Mouse (Mus musculus): ENCODE measurements around the gene Galnt12.
"Not testable (repeated sequence)": the region's sequence is repeated elsewhere in the genome, so short reads cannot be mapped to it uniquely, and the experiment has no call there.

The Galnt12 gene

DNA sequence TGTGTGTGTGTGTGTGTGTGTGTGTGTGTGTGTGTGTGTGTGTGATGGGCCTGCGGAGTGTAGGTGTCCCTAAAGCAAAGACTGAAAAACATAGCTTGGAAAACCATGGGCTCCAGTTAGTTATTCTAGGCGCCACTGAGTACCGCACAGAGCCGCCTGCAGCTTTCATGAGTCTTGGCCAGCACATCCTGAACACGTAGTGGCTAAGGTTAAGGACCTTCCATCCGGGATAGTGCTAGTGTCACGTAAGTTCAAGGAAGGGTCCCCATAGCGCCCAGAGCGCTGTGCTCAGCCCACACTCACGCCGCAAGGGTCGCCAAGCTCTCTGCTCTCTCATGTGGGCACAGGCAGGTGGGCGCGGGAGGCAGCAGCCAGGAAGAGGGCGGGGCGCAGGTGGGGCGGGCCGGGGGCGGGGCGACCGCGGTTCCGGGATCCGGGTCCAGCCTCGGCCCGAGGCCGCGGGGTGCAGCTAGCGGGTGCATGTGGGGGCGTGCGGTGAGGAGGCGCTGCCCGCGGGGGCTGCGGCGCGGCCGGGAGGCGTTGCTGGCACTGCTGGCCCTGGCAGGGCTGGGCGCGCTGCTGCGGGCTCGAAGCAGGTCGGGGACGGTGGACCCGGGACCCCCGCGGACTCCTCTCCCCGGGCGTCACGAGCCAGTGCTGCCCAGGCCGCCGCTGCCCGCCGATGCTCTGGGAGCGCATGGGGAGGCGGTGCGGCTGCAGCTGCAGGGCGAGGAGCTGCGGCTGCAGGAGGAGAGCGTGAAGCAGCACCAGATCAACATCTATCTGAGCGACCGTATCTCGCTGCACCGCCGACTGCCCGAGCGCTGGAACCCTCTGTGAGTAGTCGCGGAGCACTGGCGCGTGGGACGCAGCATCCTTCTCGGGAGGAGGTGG is at the start of gene Galnt12:
TSS of gene Galnt12 (plus strand) at position 417 of the 894 bp plus-strand sequence.
- DNase-seq, result peak; percentile 61 to 72

DNA sequence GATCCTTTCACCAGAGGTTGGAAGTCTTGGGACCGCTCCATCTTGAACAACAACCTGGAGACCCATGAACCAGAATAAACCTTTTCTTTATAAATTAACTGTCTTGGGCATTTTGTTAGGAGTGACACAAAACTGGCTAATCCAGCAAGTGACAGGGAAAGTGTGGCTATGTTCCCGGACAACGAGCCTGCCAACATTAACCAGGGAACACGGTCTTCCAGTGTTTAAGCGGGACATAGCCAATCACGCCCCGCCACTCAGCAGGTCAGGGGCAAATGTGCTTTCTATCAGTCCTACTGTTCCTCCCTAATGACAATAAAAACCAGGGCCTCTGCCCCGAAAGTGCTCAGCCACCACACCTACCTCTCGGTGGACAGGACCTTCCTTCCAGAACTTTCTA is 47.8 kb upstream of the Galnt12 start:
- no peak for DNase-seq

DNA sequence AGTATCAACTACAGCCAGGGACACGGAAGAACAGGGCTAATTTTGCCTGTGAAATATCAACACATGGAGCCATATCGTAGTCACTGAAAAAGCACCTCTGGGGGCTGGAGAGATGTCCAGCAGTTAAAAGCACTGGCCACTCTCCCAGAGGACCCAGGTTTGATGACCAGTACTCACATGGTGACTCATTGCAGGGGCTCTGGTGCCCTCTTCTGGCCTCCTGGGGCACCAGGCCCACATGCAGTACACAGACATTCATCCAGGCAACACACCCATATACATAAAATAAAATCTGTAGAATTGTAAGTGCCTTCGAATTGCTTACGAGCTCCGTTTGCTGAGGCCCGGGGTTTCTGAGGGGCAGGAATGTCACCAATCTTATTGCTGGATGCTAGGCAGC is 44.7 kb upstream of the Galnt12 start:
- peak in 1 of 2 experiments; percentile 53 for DNase-seq

DNA sequence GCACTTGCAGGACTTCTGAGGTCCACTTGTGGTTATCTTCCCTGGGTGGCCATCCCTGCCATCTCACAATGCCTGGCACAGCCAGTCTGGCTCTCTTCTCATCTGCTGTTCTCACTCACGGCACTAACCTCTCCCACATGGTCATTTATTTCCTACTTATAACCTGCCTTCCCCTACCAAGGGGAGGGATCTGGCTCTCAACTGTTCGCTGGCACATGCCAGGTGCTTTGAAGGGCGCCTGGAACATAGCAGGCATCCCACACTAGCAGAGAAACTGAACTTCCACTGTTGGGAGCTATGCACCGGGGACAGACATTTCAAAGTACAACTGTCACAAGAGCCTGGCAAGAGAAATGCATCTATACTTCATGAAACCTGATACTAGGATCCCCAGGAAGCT is 43.9 kb upstream of the Galnt12 start:
- DNase-seq, result no peak

DNA sequence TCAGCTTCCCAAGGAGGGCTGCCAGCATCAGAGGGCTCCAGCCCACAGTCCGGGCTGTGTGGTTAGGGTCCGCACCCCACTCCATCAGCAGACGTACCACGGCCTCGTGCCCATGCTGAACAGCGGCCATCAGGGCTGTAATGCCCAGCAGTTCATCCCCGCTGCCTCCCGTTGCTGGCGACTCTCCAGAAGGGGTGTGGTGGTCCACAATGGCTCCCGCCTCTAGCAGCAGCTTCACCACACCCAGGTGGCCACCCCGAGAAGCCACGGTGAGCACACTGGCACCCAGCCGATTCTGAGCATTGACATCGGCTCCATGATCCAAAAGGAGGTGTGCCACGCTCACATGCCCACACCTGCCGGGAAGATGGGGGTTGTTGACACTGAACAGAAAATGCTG is 42.5 kb upstream of the Galnt12 start:
- peak in 1 of 2 experiments; percentile 38 for DNase-seq

DNA sequence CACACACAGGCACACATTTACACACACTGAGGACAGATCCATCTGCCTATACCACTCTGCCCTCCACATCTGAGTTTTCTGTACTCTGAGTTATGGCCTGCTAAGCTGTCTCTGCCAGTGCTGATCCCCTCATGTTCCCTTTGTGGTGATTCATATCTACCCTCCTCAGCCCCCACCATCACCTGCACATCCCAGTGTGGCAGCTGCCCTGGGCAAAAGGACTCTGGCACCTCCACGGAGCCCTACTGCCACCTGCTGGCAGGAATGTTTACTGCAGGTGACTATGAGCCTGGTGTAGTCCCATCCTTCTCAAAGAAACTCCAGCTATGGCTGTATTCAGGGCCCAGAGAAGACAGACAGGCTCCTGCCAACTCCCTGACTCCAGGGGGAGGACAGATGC is 41.5 kb upstream of the Galnt12 start:
- peak; percentile 96 for DNase-seq

DNA sequence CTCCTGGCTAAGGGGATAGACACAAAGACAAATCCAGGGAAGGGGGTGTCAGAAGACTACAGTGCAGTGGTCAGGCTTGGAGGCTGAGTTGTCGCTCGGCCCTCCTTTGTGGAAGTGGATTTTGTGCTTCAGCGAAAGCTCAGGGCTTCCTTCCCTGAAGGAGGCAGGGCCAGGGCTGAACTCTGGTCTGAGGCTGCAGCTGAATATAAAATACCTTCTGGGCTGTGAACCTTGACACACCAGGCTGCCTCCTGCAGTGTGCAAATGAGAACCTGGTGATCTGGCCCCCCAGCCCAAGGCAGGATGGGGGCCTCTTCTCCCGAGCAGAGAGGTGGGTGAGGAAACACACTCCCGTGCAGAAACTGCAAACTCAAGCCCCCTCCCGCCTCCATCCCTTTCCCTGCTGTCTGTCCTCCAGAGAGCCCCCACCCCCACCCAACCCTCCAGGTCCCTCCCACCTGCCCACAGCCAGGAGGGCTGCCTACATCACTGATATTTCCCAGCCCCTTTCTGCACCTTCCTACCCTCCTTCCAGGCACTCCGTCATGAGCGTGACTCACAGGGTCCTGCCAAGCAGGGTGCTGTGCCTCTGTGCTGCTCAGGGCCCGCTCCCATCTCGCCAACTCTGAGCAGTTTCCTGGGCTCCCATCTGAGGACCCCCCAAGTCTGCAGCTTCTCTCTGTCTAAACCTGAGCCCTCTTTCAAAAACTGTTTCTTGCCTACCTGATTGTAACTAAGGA is 40.9 kb upstream of the Galnt12 start:
- peak; percentile 59 to 81 for DNase-seq

DNA sequence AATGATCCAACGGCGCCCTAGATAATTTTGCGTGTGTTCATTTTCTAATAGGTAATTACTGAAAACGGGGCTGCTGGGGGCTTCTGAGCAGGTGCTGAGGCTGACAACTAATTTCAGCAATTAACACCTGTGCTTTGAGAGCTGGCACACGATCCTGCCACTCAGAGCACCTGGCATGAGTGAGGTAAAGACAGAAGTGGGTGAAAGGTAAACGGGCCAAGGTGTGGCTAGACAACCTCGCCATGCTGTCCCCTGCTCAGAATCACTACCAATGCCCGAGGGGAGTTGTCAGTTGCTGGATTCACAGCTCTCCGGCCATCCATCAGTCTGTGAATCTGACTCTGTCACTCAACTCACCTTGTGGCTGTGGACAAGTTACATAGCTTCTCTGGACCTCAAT is 39.8 kb upstream of the Galnt12 start:
- DNase-seq, result peak in 1 of 2 experiments; percentile 25

DNA sequence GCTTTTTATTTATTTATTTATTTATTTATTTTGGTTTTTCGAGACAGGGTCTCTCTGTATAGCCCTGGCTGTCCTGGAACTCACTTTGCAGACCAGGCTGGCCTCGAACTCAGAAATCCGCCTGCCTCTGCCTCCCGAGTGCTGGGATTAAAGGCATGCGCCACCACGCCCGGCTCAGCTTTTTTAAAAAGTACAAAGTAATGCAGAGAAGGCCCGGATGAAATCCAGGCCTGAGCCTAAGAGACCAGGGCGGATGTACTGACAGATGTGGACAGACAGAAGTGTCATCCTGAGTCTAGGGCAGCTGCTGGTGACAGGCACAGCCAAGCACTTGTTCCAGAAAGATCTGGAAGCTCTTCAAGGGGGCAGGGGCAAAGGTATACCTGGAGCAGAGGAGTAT is 36.5 kb upstream of the Galnt12 start:
- DNase-seq, result not testable (repeated sequence)

DNA sequence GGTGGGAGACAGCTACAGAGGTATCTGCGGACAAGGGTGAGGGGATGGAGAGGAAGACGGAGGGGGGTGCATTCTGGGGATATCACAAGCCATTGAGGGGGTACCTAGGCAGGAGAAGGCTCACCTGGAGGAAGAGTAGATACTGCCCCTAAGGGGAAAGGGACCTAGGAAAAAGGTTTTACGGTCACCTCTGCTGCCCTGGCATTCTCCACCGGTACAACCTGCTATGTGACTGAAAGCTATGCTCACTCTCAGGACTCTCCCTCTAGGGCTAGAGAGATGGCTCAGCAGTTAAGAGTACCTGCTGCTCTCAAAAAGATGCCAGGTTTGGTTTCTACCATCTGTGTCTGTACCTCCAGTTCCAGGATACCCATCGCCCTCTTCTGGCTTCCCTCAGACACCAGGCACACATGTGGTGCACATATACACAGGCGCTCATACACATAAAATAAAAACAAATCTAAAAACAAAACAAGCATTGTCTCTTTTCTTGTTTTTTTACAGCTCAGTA is 36.1 kb upstream of the Galnt12 start:
- DNase-seq, result no peak

DNA sequence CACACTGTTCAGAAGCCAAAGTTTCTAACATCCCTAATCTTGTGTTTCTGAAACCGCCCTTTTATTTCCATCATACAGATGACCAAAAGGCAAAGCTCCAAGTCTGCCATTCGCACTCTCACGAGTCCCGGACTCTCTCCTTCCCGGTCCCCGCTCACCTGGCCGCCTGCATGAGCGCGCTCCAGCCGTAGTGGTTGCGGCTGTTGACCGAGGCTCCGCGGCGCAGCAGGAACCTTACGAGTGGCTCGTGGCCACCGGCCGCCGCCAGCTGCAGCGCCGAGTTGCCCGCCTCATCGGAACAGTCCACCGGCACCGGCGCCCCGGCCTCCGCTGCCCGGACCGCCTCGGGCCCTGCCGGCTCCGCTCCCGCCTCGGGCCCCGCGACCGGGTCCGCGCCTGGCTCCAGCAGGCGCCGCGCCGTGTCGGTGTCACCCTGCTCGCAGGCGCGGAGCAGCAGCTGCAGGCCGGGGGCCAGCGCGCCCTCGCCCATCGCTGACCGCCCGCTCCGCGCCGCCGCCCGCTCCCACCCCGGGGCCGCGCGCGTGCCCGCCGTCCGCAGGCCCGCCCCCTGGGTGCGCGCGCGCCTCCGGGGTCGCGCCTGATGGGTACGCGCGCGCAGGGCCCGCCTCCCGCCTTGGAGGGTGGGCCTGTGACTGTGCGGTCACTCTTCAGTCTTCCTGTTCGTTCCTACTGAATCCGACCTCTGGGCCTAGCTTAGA is 34.8 kb upstream of the Galnt12 start, which contains the start of gene Anks6:
TSS of gene Anks6 (minus strand) at position 637 of the 719 bp plus-strand sequence.
- peak; percentile 83 to 90 for DNase-seq

DNA sequence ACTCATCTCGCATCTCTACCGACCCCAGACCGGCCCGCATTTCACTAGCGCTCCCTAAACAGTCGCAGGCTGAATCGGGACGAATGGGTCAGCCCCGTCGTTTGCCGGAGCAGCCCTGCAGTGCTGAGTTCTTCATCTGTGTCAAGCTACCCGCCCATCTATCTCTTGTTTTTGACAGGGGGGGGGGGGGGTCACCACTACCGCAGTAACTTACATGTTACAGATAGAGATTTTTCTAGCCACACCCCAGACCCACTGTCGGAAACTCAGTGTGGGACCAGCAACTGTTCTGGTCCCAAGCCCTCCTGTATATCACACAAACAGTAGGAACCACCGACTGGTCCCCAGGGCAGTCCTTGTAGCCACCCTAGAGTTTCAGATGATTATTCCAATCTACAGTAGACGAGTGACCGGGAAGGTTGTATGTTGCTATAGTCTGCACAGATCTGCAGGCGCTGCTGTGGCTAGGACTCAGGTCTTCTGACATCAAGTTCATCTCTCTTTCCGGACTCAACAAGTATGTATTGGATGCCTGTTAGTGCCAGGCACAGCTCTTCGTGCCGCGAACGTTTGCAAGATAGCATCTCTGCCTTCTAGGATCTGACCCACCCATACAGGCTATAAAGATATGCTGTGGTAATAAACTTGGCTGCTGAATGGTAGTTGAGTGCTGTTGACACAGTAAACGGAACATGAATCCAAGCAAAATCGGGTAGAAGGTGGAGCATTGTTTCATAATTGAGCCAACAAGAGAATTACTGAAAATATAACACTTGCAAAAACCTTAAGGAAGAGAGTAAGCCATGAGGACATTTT is 34.0 kb upstream of the Galnt12 start:
- no peak for DNase-seq

DNA sequence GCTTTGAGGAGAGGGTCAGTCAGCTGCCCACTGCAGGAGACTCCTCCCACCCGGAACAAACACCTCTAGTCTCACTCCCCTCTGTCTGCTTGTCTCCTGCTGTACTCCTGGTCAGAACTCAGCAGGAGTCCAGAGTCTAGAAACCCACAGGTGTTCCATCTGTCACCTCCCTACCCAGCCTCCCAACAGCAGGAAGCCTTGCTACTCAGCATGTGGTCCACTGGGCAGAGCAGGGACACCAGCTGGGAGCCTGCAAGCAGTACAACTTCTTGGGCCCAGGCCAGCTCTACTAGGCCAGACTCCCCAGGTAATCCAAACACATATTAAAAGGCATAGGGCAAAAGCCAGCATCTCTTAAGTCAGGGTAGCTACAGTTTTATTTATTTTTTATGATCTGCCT is 30.8 kb upstream of the Galnt12 start:
- peak; percentile 43 to 63 for DNase-seq

DNA sequence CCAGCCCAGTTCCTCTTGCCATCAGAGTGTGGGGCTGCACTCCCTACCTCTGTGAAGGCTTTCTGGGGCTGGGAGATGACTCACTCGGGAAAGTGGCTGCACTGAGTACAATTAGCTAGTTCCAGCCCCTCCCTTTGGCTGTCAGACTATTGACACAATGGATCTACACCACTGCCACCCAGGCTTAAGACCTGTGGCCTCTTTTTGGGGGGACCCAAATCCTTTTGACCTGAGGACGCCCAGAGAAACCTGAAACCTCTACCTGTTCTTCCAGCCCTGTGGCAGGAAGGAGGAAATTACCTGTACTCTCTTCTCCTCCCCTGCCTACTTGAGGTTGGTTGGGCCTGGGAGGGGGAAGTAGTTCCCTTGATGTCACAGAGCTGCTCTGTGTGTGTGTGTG is 16.7 kb upstream of the Galnt12 start:
- peak in 1 of 2 experiments; percentile 44 for DNase-seq

DNA sequence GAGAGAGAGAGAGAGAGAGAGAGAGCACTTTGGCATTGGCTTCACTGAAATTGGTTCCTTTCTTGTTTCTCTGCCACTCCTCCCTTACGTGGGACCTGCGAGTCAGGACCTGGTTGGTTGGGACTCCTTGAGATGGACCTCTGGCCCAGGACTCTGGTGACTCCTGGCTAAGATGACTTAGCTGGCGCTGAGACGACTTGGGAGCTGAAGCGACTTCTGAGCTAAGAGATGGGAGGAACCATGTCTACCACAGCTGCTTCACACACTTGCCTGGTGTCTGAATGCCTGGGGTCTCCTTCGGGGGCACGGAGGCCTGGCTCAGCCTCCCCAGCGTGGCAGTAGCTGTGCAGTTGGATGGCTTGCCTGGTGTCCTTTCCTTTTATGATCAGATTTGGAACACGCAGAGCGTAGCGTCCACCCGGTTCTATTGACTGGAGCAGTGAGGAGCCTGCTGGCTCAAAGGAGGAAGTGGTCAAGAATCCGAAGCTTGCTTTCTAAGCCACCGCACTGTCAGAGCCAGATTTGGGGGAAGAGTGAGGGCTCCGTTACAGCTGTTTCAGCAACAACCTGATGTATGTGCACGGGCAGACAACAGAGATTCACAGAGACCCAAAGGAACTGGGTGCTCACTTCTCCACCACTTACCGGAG is 11.6 kb upstream of the Galnt12 start:
- no peak for DNase-seq

DNA sequence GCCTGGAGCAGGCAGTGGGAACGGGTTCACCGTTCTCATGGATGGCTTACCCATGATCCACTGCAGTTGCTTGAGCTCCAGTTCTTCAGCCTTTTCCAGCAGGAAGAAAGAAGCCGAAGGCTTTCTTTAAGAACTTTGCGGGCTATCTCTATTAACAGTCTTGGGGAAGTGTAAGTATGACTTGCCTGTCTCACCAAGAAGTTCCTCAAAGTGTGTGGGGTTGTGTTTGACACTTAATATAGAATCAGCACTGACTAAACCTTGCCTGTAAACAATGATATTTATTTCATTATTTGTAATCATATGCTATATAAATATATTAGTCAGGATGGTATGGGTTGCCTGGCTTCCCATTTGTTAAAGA is 11.1 kb upstream of the Galnt12 start:
- DNase-seq, result no peak

DNA sequence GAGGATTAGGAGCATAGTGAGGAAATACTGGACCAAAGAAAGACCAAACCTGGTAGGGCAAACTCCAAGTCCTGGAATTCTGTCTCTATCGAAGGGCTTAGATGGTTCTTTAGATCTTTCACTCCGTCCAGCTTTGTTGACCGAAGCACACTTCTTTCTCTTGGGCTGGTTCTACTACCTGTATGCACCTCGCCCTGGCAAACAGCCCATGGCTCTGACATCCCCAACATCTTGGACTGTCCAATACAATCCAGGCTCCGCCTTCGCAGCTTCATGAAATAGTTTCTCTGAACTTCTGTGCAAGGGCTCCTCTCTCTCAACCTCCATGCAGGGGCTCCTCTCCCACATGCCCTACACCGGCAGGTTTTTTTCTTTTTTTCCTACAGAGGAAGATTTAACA is 7.9 kb upstream of the Galnt12 start:
- DNase-seq, result no peak

DNA sequence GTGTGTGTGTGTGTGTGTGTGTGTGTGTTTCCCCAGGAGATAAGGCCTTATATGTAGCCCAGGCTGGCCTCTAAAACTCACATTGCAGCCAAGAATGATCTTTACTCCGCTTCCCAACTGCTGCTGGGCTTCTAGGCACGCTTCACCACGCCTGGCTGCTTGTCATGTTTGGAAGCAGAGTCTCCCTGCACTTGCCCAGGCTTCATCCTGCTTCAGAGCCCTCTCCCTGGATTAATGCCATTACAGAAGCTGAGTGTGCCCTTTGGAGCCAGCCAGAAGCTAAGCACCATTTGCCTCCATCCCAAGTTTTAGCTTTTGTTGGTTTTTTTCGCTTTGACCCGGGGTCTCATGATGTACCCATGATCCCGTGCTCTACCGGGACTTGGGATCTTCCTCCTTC is 3.0 kb upstream of the Galnt12 start:
- DNase-seq, result peak; percentile 17 to 34

DNA sequence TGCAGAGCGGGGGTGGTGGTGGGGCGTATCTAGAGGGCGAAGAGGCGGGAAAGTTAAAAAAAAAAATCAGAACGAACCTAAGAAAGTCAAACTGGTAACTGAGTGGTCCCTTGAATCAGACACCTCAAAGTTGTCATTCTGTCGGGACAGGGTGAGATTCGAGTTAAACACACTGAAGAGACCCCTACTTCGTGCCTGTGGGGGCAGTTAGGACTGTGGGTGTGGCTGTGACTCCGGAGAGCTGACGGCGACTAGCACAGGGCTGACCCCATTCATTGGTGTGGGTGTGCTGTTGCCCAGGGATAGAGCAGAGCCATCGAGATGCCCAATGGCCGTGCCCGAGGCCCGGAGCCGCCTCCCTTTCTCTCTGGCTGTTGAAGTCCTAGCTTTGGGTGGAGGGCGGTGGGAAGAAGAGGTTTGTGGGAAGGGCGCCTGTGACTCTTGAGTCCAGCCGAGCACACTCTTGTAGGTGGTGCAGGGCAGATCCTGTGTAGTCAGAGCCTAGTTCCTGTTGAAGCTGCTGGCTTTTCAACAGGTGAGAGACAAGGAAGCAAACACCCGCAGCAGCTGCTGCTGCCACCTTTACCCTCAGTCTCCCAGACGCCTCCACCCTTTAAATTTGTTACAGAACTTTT is 795 bp downstream of the Galnt12 start:
- peak; percentile 28 to 51 for DNase-seq

DNA sequence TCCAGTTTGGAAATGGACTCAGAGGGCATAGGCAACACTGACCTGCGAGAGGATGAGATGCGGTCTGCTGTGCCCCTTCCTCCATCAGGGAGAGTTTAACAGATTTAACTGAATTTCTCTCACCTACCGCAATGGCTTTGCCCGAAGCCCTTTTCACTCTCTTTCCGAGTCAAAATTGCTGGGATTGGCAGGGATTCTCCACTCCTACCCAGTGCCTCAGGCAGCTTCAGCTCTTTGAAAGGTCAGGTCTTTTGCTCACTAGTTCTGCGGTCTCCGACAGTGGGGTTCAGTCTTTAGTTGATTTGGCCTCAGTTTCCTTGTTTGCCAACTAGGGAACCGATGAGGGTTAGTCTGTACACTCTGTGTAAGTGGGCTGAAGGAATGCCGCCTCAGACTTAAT is 1.5 kb downstream of the Galnt12 start:
- no peak for DNase-seq

DNA sequence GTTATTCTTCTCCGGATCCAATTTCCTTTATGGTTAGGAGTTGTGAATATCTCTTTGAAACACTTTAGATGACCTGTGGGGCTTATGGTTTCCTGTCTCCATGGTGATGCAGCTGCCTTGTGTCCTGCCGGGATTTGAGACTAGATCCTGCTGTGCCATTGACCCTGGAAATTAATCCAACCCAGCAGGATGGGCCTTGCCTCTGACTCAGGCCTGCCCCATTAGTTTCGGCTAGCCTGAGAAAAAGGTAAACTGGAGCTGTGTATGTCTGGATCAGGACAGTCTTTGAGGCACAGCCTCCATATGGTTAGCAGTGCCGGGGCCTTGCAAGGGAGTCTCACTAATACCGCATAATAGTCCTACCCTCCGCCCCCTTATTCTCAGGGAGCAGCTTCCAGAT is 1.9 kb downstream of the Galnt12 start:
- no peak for DNase-seq

Measured in kidney, postnatal 4 days (tissue).